Mouse (Mus musculus) kidney, postnatal 0 days (tissue): Measurements from ENCODE around the gene Morc2a. TPM values are rescaled to one million over a fixed set of nuclear protein-coding genes. Genes with fewer than 3 reads are reported as not detected.
A peak's percentile ranks its signal among the peaks of the same experiment; 100 is the strongest.
"Not testable (repeated sequence)": the region's sequence is repeated elsewhere in the genome, so short reads cannot be mapped to it uniquely, and the experiment has no call there.

ENCODE experiments used
- ATAC-seq: fragments of 200-750 bp; cut with Nextera tagmentation; replicated peaks from 2 replicates; pipeline ENCODE4 v1.8.0; 2017; ENCODE audit warnings: low read depth, moderate number of reproducible peaks, moderate TSS enrichment, moderate library complexity; ENCODE audit not compliant: low FRiP score
- DNase-seq: peaks from one replicate; pipeline ENCODE4 v3.0.0-alpha.2; 2016; ENCODE audit warnings: low spot score
- H3K27ac ChIP-seq: fragments of 300-500 bp; sonication (generic); 2 replicates; pipeline ENCODE4 v1.5.1; 2014; ENCODE audit warnings: mild to moderate bottlenecking
- H3K27me3 ChIP-seq: fragments of 300-500 bp; sonication (generic); 2 replicates; pipeline ENCODE4 v1.6.1; 2014; ENCODE audit warnings: low read length, mixed read lengths; ENCODE audit not compliant: insufficient read depth
- H3K36me3 ChIP-seq: fragments of 300-500 bp; sonication (generic); 2 replicates; pipeline ENCODE4 v1.6.1; 2014; ENCODE audit warnings: low read length, mixed read lengths; ENCODE audit not compliant: insufficient read depth
- H3K4me1 ChIP-seq: fragments of 300-500 bp; sonication (generic); replicated peaks from 2 replicates; pipeline ENCODE4 v1.6.1; 2014; ENCODE audit warnings: antibody characterized with exemption, low read length, mixed read lengths; ENCODE audit not compliant: insufficient read depth
- H3K4me2 ChIP-seq: fragments of 300-500 bp; sonication (generic); 2 replicates; pipeline ENCODE4 v1.6.1; 2014; ENCODE audit warnings: mild to moderate bottlenecking, low read length, moderate library complexity, mixed read lengths
- H3K4me3 ChIP-seq: fragments of 300-500 bp; sonication (generic); replicated peaks from 2 replicates; pipeline ENCODE4 v1.5.1; 2014; ENCODE audit warnings: low read depth, low read length
- H3K9ac ChIP-seq: fragments of 300-500 bp; sonication (generic); 2 replicates; pipeline ENCODE4 v1.6.1; 2014; ENCODE audit warnings: low read depth, low read length
- H3K9me3 ChIP-seq: fragments of 300-500 bp; sonication (generic); replicated peaks from 2 replicates; pipeline ENCODE4 v1.6.1; 2016; ENCODE audit warnings: low read length, inconsistent platforms, mixed read lengths
- CTCF ChIP-seq: IDR thresholded peaks from 2 replicates; pipeline ENCODE4 v1.5.1; 2016; ENCODE audit warnings: antibody characterized with exemption, low read depth, mild to moderate bottlenecking, moderate library complexity
- WGBS: fragments of 180-500 bp; shearing (Covaris S2); extraction: QIAGEN DNeasy Blood & Tissue Kit; methylation state at CpG from one replicate; pipeline ENCODE4 v1.1.7; 2014; 5-methylcytosine and 5-hydroxymethylcytosine counted together
- polyA plus RNA-seq: library from polyadenylated mRNA; unstranded; fragments of >200 nt; fragmentation: Nextera tagmentation; extraction: Ambion mirVana; gene quantifications from 2 replicates; pipeline ENCODE4 v1.2.1, GENCODE M21; 2015

Gene Morc2a
- 12.3 and 13.9 TPM in 2 replicates for polyA plus RNA-seq

DNA sequence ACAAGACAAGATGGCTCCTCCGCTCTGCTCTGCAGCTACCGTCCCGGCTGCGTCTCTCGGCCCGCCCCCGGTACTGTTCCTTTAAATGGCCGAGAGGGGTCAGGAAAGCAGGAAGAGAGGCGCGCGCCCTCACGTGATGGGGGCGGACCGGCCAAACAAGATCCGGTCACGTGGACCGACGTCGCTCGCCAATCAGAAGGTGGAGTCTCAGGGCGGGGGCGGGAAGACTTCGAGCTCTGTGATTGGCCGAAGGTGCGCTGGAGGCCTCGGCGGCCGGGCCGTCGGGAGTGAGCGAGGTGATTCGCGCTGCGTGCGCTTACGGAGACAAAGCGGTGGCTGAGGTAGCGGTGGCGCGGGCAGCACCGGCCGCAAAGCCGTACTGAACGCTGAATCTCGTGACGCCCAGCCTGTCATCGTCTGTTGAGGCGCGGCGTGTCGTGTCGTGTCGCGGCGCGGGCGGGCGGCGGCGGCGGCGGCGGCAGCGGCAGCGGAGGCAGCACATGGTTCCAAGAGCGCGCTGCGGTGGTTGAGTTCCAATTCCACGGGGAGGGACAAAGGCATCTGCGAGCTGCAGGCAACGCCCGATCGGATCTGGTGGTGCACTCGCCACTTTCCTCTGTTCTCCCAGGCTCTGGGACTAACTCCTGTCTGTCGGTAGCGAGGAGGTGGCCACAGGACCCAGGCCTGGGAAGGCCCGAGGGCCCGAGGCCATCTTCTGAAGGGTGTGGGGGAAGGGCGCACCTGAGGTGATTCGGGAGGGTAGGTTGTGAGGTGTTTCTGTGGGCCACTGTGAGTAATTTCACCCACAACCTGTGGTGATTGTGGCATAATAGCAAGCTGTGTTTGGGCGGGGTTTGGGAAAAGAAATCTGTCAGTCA is at the start of gene Morc2a:
Gene Morc2a, plus strand, starts transcription at position 228 of the 878 bp plus-strand sequence.
- Histone ChIP-seq H3K4me2 (peak within 1 kb of the TSS; percentile 73), H3K9me3 (no peaks in the 10 kb centered on the region; the same call in 1 of the 2 replicates), H3K27me3 (no peaks in the 10 kb centered on the region), H3K9ac (peak within 1 kb of the TSS; percentile 97), H3K27ac (peak within 1 kb of the TSS; percentile 95), H3K4me1 (0 out of 2 replicates have a peak, but pooled peaks cover 14% of the 10 kb centered on the region), H3K4me3 (peak within 1 kb of the TSS; percentile 76), H3K36me3 (peaks cover 14% of the 10 kb centered on the region)
- DNase-seq, result peak; percentile 98
- 1% methylated on average over 81 of the region's 81 CpGs for WGBS
- peak; percentile 52 for TF ChIP-seq CTCF
- ATAC-seq, result peak; percentile 97

DNA sequence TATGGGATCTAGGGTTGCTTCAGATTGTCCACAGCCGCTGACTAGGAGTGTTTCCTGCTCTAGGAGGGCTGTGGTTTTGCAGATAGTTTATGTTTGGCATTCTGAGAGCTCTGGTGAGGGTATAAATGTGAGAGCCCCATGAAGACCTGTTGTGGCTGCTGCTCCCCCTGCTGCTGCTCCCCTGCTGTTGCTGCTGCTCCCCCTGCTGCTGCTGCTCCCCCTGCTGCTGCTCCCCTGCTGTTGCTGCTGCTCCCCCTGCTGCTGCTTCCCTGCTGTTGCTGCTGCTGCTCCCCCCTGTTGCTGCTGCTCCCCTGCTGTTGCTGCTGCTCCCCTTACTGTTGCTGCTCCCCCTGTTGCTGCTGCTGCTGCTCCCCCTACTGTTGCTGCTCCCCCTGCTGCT is 47.0 kb upstream of the Morc2a start:
- not testable (repeated sequence) for H3K27ac ChIP-seq, H3K36me3 ChIP-seq, H3K27me3 ChIP-seq, H3K9ac ChIP-seq, H3K9me3 ChIP-seq, H3K4me1 ChIP-seq, ATAC-seq, H3K4me3 ChIP-seq, H3K4me2 ChIP-seq
- DNase-seq, result peak; percentile 39
- peak; percentile 55 for TF ChIP-seq CTCF
- 48% methylated on average over 1 of the region's 1 CpGs for WGBS

DNA sequence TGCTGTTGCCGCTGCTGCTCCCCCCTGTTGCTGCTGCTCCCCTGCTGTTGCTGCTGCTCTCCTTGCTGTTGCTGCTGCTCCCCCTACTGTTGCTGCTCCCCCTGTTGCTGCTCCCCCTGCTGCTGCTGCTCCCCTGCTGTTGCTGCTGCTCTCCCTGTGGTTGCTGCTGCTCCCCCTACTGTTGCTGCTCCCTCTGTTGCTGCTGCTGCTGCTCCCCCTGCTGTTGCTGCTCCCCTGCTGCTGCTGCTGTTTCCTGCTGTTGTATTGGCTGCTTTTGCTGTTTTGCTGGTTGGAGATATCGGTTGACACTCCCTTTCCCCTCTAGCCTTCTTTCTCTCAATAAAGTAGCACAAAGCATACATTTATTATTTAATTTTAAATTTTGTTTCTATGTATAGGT is 46.3 kb upstream of the Morc2a start:
- not testable (repeated sequence) for ATAC-seq, H3K36me3 ChIP-seq, H3K27ac ChIP-seq, H3K27me3 ChIP-seq, H3K4me2 ChIP-seq, H3K4me3 ChIP-seq, H3K4me1 ChIP-seq, H3K9me3 ChIP-seq, H3K9ac ChIP-seq
- WGBS, result 55% methylated on average over 2 of the region's 2 CpGs
- peak; percentile 75 for TF ChIP-seq CTCF
- DNase-seq, result peak; percentile 65

DNA sequence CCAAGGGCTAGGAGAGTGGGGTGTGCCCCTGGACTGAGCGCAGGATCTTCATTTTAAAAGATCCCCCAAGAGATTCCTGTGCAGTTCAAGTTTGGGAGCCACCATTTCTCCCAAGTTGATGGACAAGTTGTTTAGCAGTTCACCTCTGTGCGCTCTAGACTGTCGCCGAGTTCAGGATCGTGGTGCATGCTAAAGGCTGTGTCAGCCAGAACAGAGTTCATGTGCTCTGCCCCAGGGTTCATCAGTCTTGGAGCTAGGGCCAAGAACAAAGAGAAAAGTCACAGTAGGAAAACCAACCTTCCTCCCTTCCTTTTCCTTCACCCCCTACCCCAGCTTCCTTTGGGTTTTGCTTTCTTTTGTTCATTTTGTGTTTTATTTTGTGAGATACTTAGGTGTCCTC is 42.5 kb upstream of the Morc2a start:
- DNase-seq (no peak), ATAC-seq (no peak)
- WGBS, result 78% methylated on average over 5 of the region's 5 CpGs
- no peaks in the 10 kb centered on the region for H3K4me1 ChIP-seq
- no peak overlapping the region for H3K4me2 ChIP-seq
- H3K9me3 ChIP-seq, result no peaks in the 10 kb centered on the region
- no peaks in the 10 kb centered on the region for H3K36me3 ChIP-seq
- H3K9ac ChIP-seq, result no peak overlapping the region
- no peaks in the 10 kb centered on the region for H3K27me3 ChIP-seq
- TF ChIP-seq CTCF, result no peak
- no peak overlapping the region for H3K27ac ChIP-seq
- no peak overlapping the region for H3K4me3 ChIP-seq

DNA sequence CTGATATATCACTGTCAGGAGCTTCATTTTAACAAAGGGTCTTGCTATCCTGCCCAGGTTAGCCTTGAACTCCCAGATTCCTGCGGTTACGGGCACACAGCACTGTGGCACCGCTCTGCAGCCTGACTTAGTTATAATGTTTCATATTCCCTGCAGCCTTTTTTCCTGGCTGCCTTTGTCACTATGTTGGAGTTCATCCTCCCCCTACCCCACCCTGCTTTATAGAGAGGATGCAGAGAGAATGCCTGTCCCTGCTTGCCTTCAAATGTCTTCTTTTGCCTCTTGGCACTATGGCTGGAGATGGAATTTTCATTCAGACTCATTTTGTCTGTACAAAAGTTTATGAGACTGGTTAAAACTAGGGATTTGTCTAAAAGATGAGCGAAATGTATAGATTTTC is 33.4 kb upstream of the Morc2a start:
- Histone ChIP-seq H3K9me3 (no peaks in the 10 kb centered on the region), H3K36me3 (no peaks in the 10 kb centered on the region), H3K4me2 (no peak overlapping the region), H3K4me3 (no peak overlapping the region), H3K9ac (no peak overlapping the region), H3K4me1 (no peaks in the 10 kb centered on the region), H3K27ac (no peak overlapping the region), H3K27me3 (no peaks in the 10 kb centered on the region)
- DNase-seq (no peak), ATAC-seq (no peak)
- 87% methylated on average over 4 of the region's 4 CpGs for whole genome bisulfite sequencing
- no peak for TF ChIP-seq CTCF

DNA sequence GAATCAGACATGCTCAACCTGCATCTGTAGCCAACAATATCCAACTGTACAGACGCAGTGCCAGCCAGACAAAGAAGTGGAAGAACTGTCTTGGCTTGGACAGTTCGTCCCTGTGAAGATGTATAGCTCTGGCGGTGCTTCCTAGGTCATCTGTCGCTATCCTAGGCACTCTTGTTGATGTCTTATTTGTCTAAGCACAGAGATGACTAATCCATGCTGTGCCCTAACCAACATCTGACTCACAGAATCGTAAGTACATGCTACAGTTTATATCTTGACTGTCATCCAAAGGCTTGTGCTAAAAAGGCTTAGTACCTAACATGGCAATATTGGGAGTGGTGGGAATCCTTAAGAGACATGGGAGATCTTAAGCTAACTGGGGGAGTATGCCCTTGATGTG is 26.2 kb upstream of the Morc2a start:
- no peak overlapping the region for H3K4me2 ChIP-seq
- WGBS, result 71% methylated on average over 5 of the region's 5 CpGs
- no peak for TF ChIP-seq CTCF
- no peaks in the 10 kb centered on the region for H3K27me3 ChIP-seq
- no peak overlapping the region for H3K4me3 ChIP-seq
- H3K4me1 ChIP-seq, result no peaks in the 10 kb centered on the region
- H3K9ac ChIP-seq, result no peak overlapping the region
- H3K36me3 ChIP-seq, result no peaks in the 10 kb centered on the region
- DNase-seq (no peak), ATAC-seq (no peak)
- H3K27ac ChIP-seq, result no peak overlapping the region
- no peaks in the 10 kb centered on the region for H3K9me3 ChIP-seq
